Mouse (Mus musculus): ENCODE measurements at regions not wholly inside any gene's neighbourhood (a gene's known extent, or its start where the extent isn't known, plus 50 kb on each side); places are given as distances from the start of the nearest gene placed in this dataset.
A peak's percentile ranks its signal among the peaks of the same experiment; 100 is the strongest.

- no peak for DNase-seq (ENCODE audit: low read depth, low spot score)
Measured at GRCm38 (mm10) chr15:36347333-36347845, 660.2 kb downstream of the Zfp706 start.

GRCm38 (mm10) chr15:36346126-36346525 is 661.4 kb downstream of the Zfp706 start:
- DNase-seq (ENCODE audit: low read depth, low spot score) = no peak

- DNase-seq (ENCODE audit: low read depth, low spot score) = peak; percentile 28
Measured at GRCm38 (mm10) chr15:36345413-36345812, 662.2 kb downstream of the Zfp706 start.

GRCm38 (mm10) chr15:36339971-36340550 is 667.5 kb downstream of the Zfp706 start:
- DNase-seq (ENCODE audit: low read depth, low spot score) = no peak

DNA sequence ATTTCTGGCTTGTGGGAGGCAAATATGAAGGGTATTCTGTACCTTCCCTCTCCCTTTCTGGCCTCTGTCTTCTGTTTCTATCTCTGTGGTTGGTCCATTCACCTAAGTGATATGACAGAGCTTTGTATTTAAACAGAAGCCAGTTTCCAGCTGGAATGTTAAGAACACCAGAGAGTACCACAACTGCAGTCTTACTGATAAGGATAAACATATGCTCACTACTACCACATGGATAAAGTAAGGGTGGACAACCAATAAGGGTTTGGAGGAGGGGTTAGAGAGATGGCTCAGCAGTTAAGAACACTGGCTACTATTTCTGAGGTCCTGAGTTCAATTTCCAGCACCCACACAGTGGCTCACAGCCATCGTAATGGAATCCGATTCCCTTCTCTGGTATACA is 668.8 kb downstream of the Zfp706 start:
- DNase-seq (ENCODE audit: low read depth, low spot score) = no peak

DNA sequence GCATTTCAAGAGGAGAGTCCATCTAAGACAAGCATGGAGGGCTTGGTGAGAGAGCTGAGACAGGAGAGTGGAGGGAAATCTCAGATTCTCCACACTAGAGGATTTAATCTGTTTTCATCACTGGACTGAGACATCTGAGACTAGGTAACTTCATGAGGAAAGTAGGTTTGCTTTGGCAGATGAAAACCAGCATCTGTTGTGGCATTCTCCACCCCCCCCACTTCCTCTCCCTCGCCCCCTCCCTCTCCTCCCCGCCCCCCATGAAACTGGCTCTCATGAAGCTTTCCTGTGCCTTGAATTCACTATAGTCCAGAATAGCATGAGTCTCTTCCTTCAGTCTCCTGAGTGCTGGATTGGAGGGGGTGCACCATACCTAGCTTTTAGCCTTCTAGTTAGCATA is 670.7 kb downstream of the Zfp706 start:
- DNase-seq (ENCODE audit: low read depth, low spot score) = no peak

GRCm38 (mm10) chr15:36335116-36335515 is 672.5 kb downstream of the Zfp706 start:
- DNase-seq (ENCODE audit: low read depth, low spot score) = no peak

DNA sequence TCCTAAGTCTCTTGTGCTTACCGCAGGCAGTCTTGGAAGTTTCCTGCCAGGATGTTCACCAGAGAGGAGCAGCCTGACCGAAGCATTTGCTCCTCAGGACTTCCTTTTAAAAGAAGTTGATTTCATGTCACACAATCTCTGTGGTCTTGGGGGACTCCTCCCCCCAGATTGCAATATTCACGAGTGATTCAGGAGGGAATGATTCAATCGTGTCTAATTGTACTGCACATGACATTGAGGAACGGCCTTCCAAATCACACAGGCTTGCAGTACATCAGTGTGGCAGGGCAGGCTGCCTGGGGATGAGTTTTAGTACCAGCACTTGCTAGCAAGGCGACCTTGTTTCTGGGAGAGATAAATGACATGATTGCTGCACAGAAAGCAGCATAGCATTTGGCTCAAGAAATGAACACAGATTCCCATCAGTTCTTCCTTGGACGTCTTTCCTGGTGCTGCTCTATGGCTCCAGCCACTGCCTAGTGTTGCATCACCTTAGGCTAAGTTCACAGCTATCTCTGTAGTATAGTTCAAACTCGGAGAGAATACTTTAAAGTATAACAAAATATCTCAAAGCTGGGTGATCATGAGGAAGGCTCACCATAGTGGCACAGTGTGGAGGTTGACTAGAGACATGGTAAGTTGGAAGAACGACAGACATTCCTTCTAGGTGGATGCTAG is 673.0 kb downstream of the Zfp706 start:
- no peak for DNase-seq (ENCODE audit: low read depth, low spot score)

- DNase-seq (ENCODE audit: low read depth, low spot score) = no peak
Measured at GRCm38 (mm10) chr15:36333857-36334256, 673.7 kb downstream of the Zfp706 start.

DNA sequence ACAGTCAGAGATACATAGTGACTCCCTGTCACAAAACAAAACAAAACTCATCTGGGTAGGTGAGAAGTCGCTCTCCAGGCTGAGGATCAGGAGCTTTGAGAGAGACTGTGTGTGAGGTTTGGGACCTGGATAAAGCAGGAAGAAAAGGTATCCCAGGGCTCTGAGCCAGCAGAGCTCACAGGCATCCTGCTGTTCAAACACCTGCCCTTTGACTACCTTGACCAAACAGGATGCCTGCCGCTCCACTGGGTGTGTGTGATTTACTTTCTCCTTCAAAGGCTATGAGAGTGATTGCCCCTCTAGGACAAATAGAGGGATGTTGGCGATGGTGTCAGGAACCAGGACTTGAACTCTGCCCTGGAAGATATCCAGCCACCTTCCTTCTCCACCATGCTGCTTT is 674.3 kb downstream of the Zfp706 start:
- DNase-seq (ENCODE audit: low read depth, low spot score) = no peak

Measured in telencephalon, adult 2 months (tissue).